Mouse (Mus musculus): ENCODE data around the gene Cnnm4. TPM values are rescaled to one million over a fixed set of nuclear protein-coding genes. Genes with fewer than 3 reads are reported as not detected.
A peak's percentile ranks its signal among the peaks of the same experiment; 100 is the strongest.
"Not testable (repeated sequence)": the region's sequence is repeated elsewhere in the genome, so short reads cannot be mapped to it uniquely, and the experiment has no call there.

The Cnnm4 gene
- polyA plus RNA-seq, 1 experiment from 2014 or later: 11.5 TPM

DNA sequence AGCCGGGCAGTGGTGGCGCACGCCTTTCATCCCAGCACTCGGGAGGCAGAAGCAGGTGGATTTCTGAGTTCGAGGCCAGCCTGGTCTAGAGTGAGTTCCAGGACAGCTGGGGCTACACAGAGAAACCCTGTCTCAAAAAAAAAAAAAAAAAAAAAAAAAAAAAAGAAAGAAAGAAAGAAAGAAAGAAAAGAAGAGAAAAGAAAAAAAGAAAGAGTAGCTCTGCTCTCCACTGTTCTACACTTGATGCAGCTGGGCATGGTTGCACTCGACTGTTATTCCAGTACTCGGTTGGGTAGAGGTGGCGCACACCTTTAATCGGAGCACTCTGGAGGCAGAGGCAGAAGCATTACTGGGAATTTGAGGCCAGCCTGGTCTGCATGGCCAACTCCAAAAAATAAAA is 65.4 kb downstream of the Cnnm4 start, which contains the start of gene Ankrd23:
Gene Ankrd23, minus strand, starts transcription at position 101 of the 400 bp plus-strand sequence.
- H3K36me3 ChIP-seq: peaks cover 28% of the 10 kb centered on the region
- H3K27me3 ChIP-seq; H3K9ac ChIP-seq; H3K9me3 ChIP-seq (replicated peaks); H3K27ac ChIP-seq; H3K4me2 ChIP-seq (replicated peaks); H3K4me1 ChIP-seq; ATAC-seq (ENCODE audit: low FRiP score); H3K4me3 ChIP-seq: not testable (repeated sequence)
- WGBS: 95% methylated on average over 9 of the region's 9 CpGs

DNA sequence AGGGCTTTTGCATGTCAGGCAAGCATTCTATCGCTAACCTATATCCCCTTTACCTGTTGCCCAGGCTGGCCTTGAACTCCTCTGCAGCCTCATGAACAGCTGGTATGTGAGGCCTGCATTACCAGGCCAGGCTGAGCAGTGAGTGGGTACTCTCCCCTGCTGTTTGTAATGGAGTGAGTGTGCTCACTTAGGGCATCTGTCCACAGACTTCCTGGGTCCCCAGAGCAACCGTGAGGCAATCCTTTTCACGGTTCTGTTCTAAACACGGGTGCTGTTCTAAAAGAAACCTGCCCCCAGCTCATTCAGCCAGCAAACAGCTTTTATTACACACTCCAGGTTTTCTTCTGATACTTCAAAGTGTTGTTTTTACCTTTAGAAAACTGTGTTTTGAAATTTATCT is 67.3 kb downstream of the Cnnm4 start:
- Histone ChIP-seq H3K27ac (no peak overlapping the region), H3K4me2 (replicated peaks) (no peak overlapping the region), H3K9me3 (replicated peaks) (no peaks in the 10 kb centered on the region), H3K27me3 (no peaks in the 10 kb centered on the region), H3K36me3 (peaks cover 33% of the 10 kb centered on the region), H3K4me3 (no peak overlapping the region), H3K4me1 (no peaks in the 10 kb centered on the region), H3K9ac (no peak overlapping the region)
- WGBS: 95% methylated on average over 4 of the region's 4 CpGs
- ATAC-seq (ENCODE audit: low FRiP score): no peak

DNA sequence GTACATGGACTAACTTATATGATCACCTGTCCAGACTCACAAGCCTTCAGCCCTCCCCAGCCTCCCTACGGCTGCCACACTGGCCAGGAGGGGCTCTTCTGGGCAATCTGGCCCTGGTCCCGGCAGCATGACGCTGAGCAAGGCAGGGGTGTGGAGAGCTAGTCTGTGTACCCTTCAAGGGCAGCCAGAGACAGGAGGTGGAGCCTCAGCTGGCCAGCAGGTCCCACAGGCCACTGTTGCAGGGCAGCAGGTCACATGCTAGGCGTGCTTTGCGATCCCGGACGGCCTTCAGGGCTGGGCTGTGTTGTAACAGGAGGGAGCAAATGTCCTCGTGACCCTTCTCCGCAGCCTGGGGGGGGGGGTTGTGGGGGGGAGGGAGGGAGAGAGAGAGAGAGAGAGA is 67.8 kb downstream of the Cnnm4 start, which contains the start of gene Gm42417:
Gene Gm42417, minus strand, starts transcription at position 244 of the 400 bp plus-strand sequence.
- Histone ChIP-seq H3K27ac (no peak within 1 kb of the TSS), H3K4me1 (no peaks in the 10 kb centered on the region), H3K27me3 (no peaks in the 10 kb centered on the region), H3K4me2 (replicated peaks) (no peak within 1 kb of the TSS), H3K9me3 (replicated peaks) (no peaks in the 10 kb centered on the region), H3K36me3 (peaks cover 33% of the 10 kb centered on the region), H3K4me3 (no peak within 1 kb of the TSS), H3K9ac (no peak within 1 kb of the TSS)
- WGBS: 48% methylated on average over 9 of the region's 9 CpGs
- no peak for ATAC-seq (ENCODE audit: low FRiP score)

DNA sequence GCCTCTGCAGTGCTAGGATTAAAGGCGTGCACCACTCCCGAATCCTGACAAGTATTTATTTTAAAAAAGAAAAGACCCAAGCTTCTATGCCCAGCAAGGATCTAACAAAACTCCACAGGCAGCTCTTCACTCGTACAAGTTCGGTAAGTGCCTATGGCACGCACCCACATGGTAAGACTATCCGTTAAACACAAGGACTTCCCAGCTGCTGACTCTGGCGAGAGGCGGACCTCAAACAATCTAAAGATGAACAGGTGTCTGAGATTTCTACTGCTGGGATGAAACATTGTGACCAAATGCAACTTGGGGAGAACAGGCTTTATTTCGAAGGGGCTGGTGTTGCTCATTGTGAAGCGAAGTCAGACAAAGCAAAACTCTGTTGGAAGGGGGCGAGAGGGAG is 68.7 kb downstream of the Cnnm4 start:
- no peaks in the 10 kb centered on the region for H3K27me3 ChIP-seq
- 91% methylated on average over 11 of the region's 11 CpGs for WGBS
- no peak for ATAC-seq (ENCODE audit: low FRiP score)
- H3K4me3 ChIP-seq: no peak overlapping the region
- no peak overlapping the region for H3K9ac ChIP-seq
- H3K27ac ChIP-seq: no peak overlapping the region
- H3K4me2 ChIP-seq (replicated peaks): no peak overlapping the region
- no peaks in the 10 kb centered on the region for H3K4me1 ChIP-seq
- peaks cover 33% of the 10 kb centered on the region for H3K36me3 ChIP-seq
- no peaks in the 10 kb centered on the region for H3K9me3 ChIP-seq (replicated peaks)

DNA sequence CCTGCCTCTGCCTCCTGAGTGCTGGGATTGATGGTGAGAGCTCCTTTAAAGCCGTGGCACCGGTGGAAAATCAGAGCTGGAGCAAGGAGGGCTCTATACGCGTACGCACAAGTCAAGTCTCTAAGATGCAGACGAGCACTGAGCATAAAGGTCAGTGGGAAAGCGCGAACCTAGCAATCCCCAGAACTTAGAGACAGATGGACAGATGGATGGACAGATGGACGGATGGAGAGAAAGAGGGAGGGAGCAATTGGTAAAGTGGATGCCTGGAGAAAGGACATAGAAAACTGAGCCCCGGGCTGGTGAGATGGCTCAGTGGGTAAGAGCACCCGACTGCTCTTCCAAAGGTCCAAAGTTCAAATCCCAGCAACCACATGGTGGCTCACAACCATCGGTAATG is 69.4 kb downstream of the Cnnm4 start:
- H3K4me2 ChIP-seq (replicated peaks): no peak overlapping the region
- H3K4me1 ChIP-seq: 0 out of 2 replicates have a peak, but pooled peaks cover 2% of the 10 kb centered on the region
- H3K27ac ChIP-seq: no peak overlapping the region
- H3K36me3 ChIP-seq: peaks cover 33% of the 10 kb centered on the region
- whole genome bisulfite sequencing: 96% methylated on average over 12 of the region's 12 CpGs
- no peak overlapping the region for H3K9ac ChIP-seq
- H3K4me3 ChIP-seq: no peak overlapping the region
- H3K9me3 ChIP-seq (replicated peaks): no peaks in the 10 kb centered on the region
- ATAC-seq (ENCODE audit: low FRiP score): no peak
- H3K27me3 ChIP-seq: no peaks in the 10 kb centered on the region

DNA sequence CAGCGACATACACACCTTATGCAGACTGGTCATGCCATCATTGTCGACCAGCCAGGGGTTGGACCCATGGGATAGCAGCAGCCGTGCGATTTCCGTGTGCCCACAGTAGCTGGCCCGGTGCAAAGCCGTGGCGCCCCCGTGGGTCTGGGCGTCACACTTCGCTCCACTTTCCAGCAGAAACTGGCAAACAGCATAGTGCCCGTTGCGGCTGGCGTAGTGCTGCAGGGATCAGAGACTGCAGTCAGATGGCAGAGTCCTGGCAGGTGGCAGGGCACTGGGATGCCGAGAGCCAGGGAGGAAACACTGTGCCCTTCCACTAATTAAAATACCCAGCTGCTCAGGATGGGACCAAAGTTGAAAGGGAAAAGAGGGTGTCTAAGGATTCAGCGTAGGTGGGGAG is 70.4 kb downstream of the Cnnm4 start:
- Histone ChIP-seq H3K27ac (no peak overlapping the region), H3K4me1 (peaks cover 9% of the 10 kb centered on the region), H3K27me3 (no peaks in the 10 kb centered on the region), H3K4me2 (replicated peaks) (no peak overlapping the region), H3K9ac (no peak overlapping the region), H3K9me3 (replicated peaks) (no peaks in the 10 kb centered on the region), H3K4me3 (no peak overlapping the region), H3K36me3 (peaks cover 33% of the 10 kb centered on the region)
- ATAC-seq (ENCODE audit: low FRiP score): no peak
- WGBS: 93% methylated on average over 16 of the region's 16 CpGs

DNA sequence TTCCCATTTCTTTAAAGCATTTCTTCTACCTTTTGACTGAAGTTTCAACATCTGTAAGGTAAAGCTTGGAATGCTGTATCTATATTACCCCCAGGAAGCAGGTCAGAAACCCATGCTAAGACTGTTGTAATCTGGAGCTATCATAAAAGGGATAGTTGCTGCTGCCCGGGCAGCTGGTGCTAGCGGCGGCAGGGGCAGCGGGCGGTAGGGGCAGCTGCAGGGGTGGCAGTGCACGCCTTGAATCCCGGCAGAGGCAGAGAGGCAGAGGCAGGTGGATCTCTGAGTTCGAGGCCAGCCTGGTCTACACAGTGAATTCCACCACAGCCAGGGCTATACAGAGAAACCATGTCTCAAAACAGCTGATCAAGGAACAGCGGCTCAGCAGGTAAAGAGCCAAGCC is 71.5 kb downstream of the Cnnm4 start:
- WGBS: 93% methylated on average over 9 of the region's 9 CpGs
- ATAC-seq (ENCODE audit: low FRiP score): no peak
- no peaks in the 10 kb centered on the region for H3K27me3 ChIP-seq
- no peak overlapping the region for H3K9ac ChIP-seq
- H3K27ac ChIP-seq: no peak overlapping the region
- H3K9me3 ChIP-seq (replicated peaks): no peaks in the 10 kb centered on the region
- H3K4me1 ChIP-seq: peaks cover 15% of the 10 kb centered on the region
- no peak overlapping the region for H3K4me2 ChIP-seq (replicated peaks)
- H3K36me3 ChIP-seq: peaks cover 33% of the 10 kb centered on the region
- H3K4me3 ChIP-seq: no peak overlapping the region

DNA sequence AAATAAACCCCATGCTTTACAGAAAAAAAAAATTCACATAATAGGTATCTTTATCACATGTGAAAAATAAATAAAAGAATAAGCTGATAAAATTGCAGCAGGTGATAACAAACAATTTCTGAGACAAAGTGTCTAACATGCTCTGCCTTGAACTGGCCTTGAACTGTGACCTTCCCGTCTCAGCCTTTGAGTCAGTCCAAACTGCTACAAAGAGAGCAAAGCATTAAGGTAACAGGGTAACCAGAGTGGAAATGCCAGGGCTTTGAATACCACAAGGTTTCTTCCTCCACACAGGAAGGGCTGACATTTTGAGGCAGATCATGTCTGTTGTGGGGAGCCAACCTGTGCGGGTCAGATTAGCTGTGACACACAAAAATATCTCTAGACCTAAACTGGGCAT is 74.0 kb downstream of the Cnnm4 start:
- WGBS: 85% methylated on average over 2 of the region's 2 CpGs
- no peak overlapping the region for H3K4me2 ChIP-seq (replicated peaks)
- peaks cover 36% of the 10 kb centered on the region for H3K4me1 ChIP-seq
- peaks cover 35% of the 10 kb centered on the region for H3K36me3 ChIP-seq
- H3K9me3 ChIP-seq (replicated peaks): no peaks in the 10 kb centered on the region
- ATAC-seq (ENCODE audit: low FRiP score): no peak
- no peaks in the 10 kb centered on the region for H3K27me3 ChIP-seq
- no peak overlapping the region for H3K9ac ChIP-seq
- no peak overlapping the region for H3K27ac ChIP-seq
- H3K4me3 ChIP-seq: no peak overlapping the region

DNA sequence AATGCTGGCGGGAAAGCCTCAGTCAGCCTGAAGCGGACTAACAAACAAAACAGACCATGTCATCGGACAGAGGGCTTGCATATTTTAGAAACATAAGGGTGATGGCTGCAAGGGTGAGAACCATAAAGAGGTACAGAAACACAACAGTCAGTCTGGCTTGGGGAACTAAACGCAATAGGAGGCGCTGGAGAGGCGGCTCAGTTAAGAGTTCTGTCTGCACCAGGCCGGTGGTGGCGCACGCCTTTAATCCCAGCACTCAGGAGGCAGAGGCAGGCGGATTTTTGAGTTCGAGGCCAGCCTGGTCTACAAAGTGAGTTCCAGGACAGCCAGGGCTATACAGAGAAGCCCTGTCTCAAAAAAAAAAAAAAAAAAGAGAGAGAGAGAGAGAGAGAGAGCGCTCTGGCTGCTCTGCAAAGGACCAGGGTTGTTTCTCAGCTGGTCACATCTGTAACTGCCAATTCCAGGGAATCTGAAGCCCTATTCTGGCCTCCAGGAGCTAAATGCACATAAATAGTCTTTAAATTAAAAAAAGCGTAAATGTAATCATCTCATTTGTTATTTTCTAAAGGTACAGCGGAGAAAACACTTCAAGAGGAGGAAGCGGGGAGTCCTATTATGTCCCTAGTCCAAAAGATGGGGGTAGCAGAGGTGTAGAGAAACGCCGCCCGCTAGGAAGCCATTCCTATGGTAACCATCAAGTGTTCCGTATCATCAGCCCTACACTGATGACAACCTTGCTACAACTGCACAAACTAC is 74.6 kb downstream of the Cnnm4 start:
- WGBS: 65% methylated on average over 17 of the region's 19 CpGs
- Histone ChIP-seq H3K4me3 (peak overlapping the region; percentile 57), H3K4me1 (peaks cover 38% of the 10 kb centered on the region), H3K36me3 (peaks cover 36% of the 10 kb centered on the region), H3K27ac (no peak overlapping the region), H3K4me2 (replicated peaks) (peak overlapping the region; percentile 69), H3K9me3 (replicated peaks) (no peaks in the 10 kb centered on the region), H3K27me3 (no peaks in the 10 kb centered on the region), H3K9ac (peak overlapping the region; percentile 80)
- no peak for ATAC-seq (ENCODE audit: low FRiP score)

DNA sequence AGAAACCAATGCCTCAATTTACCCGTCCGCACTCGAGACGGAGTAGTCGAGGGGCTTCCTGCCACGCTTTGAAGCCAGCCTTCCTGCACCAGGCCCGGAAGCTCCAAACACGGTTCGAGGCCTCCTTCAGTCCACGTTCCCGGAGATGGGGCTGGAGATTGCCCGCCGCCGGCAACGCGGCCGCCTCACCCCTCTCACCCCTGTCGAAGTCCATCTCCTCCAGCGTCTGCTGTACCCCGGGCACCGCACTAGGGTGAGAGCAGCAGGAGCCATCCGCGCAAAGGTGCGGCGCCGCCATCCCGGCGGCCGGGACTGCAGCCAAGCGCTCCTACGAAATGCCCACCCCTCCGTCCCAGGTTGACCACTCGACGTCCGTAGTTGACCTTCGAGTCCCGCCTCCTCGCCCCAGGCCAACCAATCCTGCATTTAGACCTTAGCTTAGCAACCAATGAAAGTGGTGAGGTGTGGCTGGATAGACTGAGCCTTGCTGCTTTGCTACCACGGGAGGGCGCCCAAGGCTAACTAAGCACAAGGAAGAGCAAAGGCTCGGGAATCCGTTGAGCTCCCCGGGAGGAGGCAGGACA is 75.6 kb downstream of the Cnnm4 start, which contains the start of gene Ankrd39:
Gene Ankrd39, minus strand, starts transcription at position 558 of the 584 bp plus-strand sequence.
- Histone ChIP-seq H3K36me3 (peaks cover 37% of the 10 kb centered on the region), H3K9ac (peak within 1 kb of the TSS; percentile 80), H3K9me3 (replicated peaks) (no peaks in the 10 kb centered on the region), H3K27ac (peak within 1 kb of the TSS; percentile 84), H3K4me3 (peak within 1 kb of the TSS; percentile 57), H3K4me2 (replicated peaks) (peak within 1 kb of the TSS; percentile 69), H3K27me3 (no peaks in the 10 kb centered on the region), H3K4me1 (peaks cover 40% of the 10 kb centered on the region)
- WGBS: under 1% methylated on average over 43 of the region's 43 CpGs
- peak; percentile 97 for ATAC-seq (ENCODE audit: low FRiP score)

DNA sequence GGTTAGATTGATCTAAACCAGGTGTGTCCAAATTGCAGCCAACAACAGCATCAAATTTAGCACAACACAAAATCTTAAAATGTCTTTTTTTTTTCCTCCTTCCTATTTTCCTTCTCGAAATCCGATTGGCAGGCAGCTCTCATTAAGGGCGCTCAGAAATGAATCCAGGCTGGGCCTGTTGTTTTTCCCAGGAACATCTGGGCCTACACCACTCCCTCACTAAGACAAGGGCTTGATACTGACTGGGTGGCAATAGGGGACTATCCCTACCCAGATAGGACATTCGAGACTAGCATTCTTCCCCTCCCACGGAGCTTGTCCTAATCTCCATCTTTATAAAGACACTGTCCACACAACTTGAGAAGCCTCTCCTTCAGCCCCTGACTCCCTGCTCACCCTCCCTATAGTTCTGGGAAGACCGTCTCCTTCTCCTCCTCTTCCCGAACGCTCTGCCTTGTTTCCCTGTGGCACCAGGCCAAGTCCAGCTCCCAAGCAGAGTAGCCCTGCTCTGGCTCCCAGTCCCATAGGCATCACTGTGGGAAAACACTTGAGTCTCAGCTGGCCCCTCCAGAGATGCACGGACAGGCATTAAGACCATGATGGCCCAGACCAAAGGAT is 76.7 kb downstream of the Cnnm4 start:
- Histone ChIP-seq H3K9me3 (replicated peaks) (no peaks in the 10 kb centered on the region), H3K4me1 (peaks cover 41% of the 10 kb centered on the region), H3K9ac (peak overlapping the region; percentile 35; the same call in 1 of the 2 replicates), H3K4me2 (replicated peaks) (peak overlapping the region; percentile 27; the same call in 1 of the 2 replicates), H3K36me3 (peaks cover 45% of the 10 kb centered on the region), H3K4me3 (no peak overlapping the region), H3K27ac (peak overlapping the region; percentile 84), H3K27me3 (no peaks in the 10 kb centered on the region)
- ATAC-seq (ENCODE audit: low FRiP score): no peak
- 41% methylated on average over 9 of the region's 9 CpGs for WGBS

DNA sequence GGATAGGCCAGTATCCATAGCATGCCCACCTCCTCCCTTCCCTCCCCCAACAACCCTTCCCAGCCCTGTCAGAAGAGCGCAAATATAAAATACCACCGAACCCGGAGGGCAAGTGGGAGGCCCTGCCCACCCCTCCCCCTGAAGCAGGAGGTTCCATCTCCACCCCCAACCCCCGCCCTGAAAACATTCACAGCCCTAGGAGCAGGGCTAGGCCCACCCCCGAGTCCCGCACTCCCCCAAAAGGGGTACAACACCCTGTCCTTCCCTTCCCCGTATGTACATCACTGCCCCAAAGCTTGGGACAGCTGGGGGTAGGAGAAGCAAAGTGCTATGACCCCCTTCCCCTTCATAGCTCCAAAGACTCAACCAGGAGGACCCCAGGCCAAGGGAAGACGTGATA is 77.4 kb downstream of the Cnnm4 start:
- no peak for ATAC-seq (ENCODE audit: low FRiP score)
- H3K9me3 ChIP-seq (replicated peaks): no peaks in the 10 kb centered on the region
- H3K27ac ChIP-seq: peak overlapping the region; percentile 84; the same call in 1 of the 2 replicates
- 54% methylated on average over 8 of the region's 8 CpGs for WGBS
- peaks cover 48% of the 10 kb centered on the region for H3K4me1 ChIP-seq
- H3K36me3 ChIP-seq: peaks cover 52% of the 10 kb centered on the region
- no peak overlapping the region for H3K4me3 ChIP-seq
- H3K9ac ChIP-seq: 0 out of 2 replicates have a peak overlapping the region, but pooled peaks have one; percentile 41
- no peaks in the 10 kb centered on the region for H3K27me3 ChIP-seq
- 0 out of 2 replicates have a peak overlapping the region, but pooled peaks have one; percentile 8 for H3K4me2 ChIP-seq (replicated peaks)

All from hindbrain, embryonic 12.5 days (tissue).